Comparison of ENCODE assay signal across 18 mouse cellular contexts in the genomic region with DNA sequence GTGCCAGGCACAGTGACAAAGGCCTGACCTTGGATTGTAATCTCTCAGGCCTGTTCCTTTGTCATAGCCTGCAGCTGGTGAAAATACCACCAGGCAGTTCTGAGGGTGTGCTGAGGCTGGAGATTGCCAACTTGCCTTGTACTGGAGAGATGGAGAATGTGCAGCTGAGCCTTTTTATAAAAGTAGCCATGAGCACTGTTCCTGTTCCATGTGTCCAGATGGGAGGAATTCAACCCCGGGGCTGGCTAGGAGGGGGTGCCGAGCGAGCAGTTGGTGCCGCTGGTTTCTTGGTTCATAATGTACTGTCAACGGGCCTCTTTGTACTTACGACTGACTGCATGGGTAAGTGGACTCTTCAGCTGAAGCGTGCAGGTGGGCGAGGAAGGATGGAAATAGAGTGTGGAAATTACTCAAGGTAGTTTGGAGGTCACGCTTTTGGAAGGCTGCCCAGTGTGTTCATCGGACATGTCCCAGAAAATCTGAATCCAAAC. TPM values are rescaled to one million over a fixed set of nuclear protein-coding genes. Genes with fewer than 3 reads are reported as not detected.
DNase-seq lines count a peak whose midpoint lies in the region; TF ChIP-seq lines count a peak whose summit lies in the region.
"Had no signal": no experiment of that assay in that cellular context is flagged by ENCODE, and none has a peak within 500 bp of the region (broad histone marks: within the 10 kb centered on the region; RNA-seq: fewer than 3 reads in every experiment).

No protein-coding gene starts in this region.

- TF ChIP-seq EP300 in ES-Bruce4 (IDR thresholded peaks at IDR 0.05; ENCODE audit: insufficient read depth, low read depth, low read length), result no peak

- H3K4me1 ChIP-seq in heart, embryonic 10.5 days, result peaks cover 9% of the 10 kb centered on the region
- H3K4me1 ChIP-seq in ES-Bruce4 (ENCODE audit: control insufficient read depth, insufficient read depth, low read length), result peaks cover 2% of the 10 kb centered on the region
- H3K4me1 ChIP-seq: limb, embryonic 13.5 days; neural tube, embryonic 12.5 days had no signal

- no peak for TF ChIP-seq CTCF in ES-Bruce4 (IDR thresholded peaks at IDR 0.05; ENCODE audit: low read depth, low read length)

- TF ChIP-seq POLR2A in ES-Bruce4 (IDR thresholded peaks at IDR 0.05; ENCODE audit: insufficient read depth, low read length), result no peak

- no peaks in the 10 kb centered on the region for H3K9me3 ChIP-seq in heart, embryonic 10.5 days
- no peaks in the 10 kb centered on the region for H3K9me3 ChIP-seq in ES-Bruce4 (replicated peaks; ENCODE audit: control insufficient read depth, insufficient read depth, low read length, poor library complexity, severe bottlenecking)
- H3K9me3 ChIP-seq: limb, embryonic 13.5 days; neural tube, embryonic 12.5 days had no signal

- no peaks in the 10 kb centered on the region for H3K27me3 ChIP-seq in heart, embryonic 10.5 days (ENCODE audit: insufficient read depth, poor library complexity, severe bottlenecking)
- no peaks in the 10 kb centered on the region for H3K27me3 ChIP-seq in ES-Bruce4 (ENCODE audit: control insufficient read depth, insufficient read depth, low read length, poor library complexity, severe bottlenecking)
- H3K27me3 ChIP-seq: limb, embryonic 13.5 days; neural tube, embryonic 12.5 days had no signal

- peak overlapping the region; percentile 71 for H3K27ac ChIP-seq in heart, embryonic 10.5 days
- peak overlapping the region; percentile 18 for H3K27ac ChIP-seq in ES-Bruce4 (ENCODE audit: insufficient read depth, low read length)
- H3K27ac ChIP-seq: hindbrain, embryonic 14.5 days; limb, embryonic 13.5 days; macrophage; neural tube, embryonic 12.5 days had no signal

- DNase-seq in heart, embryonic 10.5 days (ENCODE audit: low spot score), result no peak
- DNase-seq in heart, adult 8-10 months (ENCODE audit: low spot score), result no peak
- DNase-seq in layer of hippocampus, postnatal 10 days (ENCODE audit: low spot score in 2 of 2), result peak; percentile 25 to 38
- no peak for DNase-seq in layer of hippocampus, adult 9-11 months
- DNase-seq in R1 (ENCODE audit: low read depth, low spot score), result peak; percentile 59
- no peak for DNase-seq in embryo, embryonic 10 days (ENCODE audit: low spot score)
- DNase-seq in embryo, embryonic 9.5 days (ENCODE audit: extremely low spot score), result no peak
- DNase-seq: cerebellum, adult 8-10 months; forebrain, postnatal 0 days; gastrocnemius, postnatal 25 days; kidney, postnatal 25 days; lung, adult 18-20 months; thymus, postnatal 4 days had no signal

- H3K4me3 ChIP-seq in heart, embryonic 10.5 days, result no peak overlapping the region
- H3K4me3 ChIP-seq in ES-Bruce4 (ENCODE audit: low read depth, low read length), result no peak overlapping the region
- H3K4me3 ChIP-seq: limb, embryonic 13.5 days; neural tube, embryonic 12.5 days had no signal

- 59% methylated on average over 10 of the region's 10 CpGs for WGBS in heart, embryonic 10.5 days

- H3K36me3 ChIP-seq in heart, embryonic 10.5 days, result 0 out of 2 replicates have a peak, but pooled peaks cover 4% of the 10 kb centered on the region
- no peaks in the 10 kb centered on the region for H3K36me3 ChIP-seq in ES-Bruce4 (ENCODE audit: control insufficient read depth, insufficient read depth, low read length, poor library complexity, severe bottlenecking)
- H3K36me3 ChIP-seq: limb, embryonic 13.5 days had no signal

- H3K9ac ChIP-seq in ES-Bruce4 (ENCODE audit: low read depth, poor library complexity, severe bottlenecking), result no peak overlapping the region
- H3K9ac ChIP-seq: forebrain, postnatal 0 days; hindbrain, embryonic 14.5 days; neural tube, embryonic 12.5 days had no signal

RNA-seq across cellular contexts. Expression of a gene that starts 10.4 kb away (rescaled TPM):
- 199 and 306 TPM in 2 replicates for polyA plus RNA-seq in heart, embryonic 10.5 days (2016; fragmentation: Nextera tagmentation; extraction: Ambion mirVana)
- 100 to 1,000 TPM in 3 of 4 experiments, 10 to 100 TPM in 1; 97.6 to 103 (median 102) TPM for total RNA-seq in heart, adult 8-10 months (2022)
- 100 to 1,000 TPM; 218 to 245 TPM for total RNA-seq in layer of hippocampus, postnatal 10 days (2021)
- 511 and 547 TPM in 2 replicates for polyA plus RNA-seq in ES-Bruce4 (2011; ENCODE audit: insufficient read depth, insufficient read length, low read depth, missing spikeins)

RNA-seq across cellular contexts. Expression of a gene that starts 31.3 kb away (rescaled TPM):
- 24.2 and 34.1 TPM in 2 replicates for polyA plus RNA-seq in heart, embryonic 10.5 days (2016; fragmentation: Nextera tagmentation; extraction: Ambion mirVana)
- total RNA-seq in heart, adult 8-10 months (2022), result 10 to 100 TPM; 39.8 to 44.7 (median 41.8) TPM
- total RNA-seq in layer of hippocampus, postnatal 10 days (2021), result 10 to 100 TPM; 26.0 to 28.5 TPM
- polyA plus RNA-seq in ES-Bruce4 (2011; ENCODE audit: insufficient read depth, insufficient read length, low read depth, missing spikeins), result 43.4 and 44.8 TPM in 2 replicates

RNA-seq across cellular contexts. Expression of a gene that starts 49.5 kb away (rescaled TPM):
- 21.7 and 26.1 TPM in 2 replicates for polyA plus RNA-seq in heart, embryonic 10.5 days (2016; fragmentation: Nextera tagmentation; extraction: Ambion mirVana)
- total RNA-seq in heart, adult 8-10 months (2022), result 100 to 1,000 TPM; 414 to 471 (median 442) TPM
- total RNA-seq in layer of hippocampus, postnatal 10 days (2021), result 100 to 1,000 TPM; 368 to 386 TPM
- polyA plus RNA-seq in ES-Bruce4 (2011; ENCODE audit: insufficient read depth, insufficient read length, low read depth, missing spikeins), result 130 and 133 TPM in 2 replicates

Comparison
In these comparisons a context has a peak if more than half of its experiments do, and no peak if none do; other contexts are left out.
1. DNase-seq: peak in layer of hippocampus, postnatal 10 days (2 of 2) and R1 (single experiment); none in heart, embryonic 10.5 days (single experiment), heart, adult 8-10 months (single experiment), layer of hippocampus, adult 9-11 months (single experiment), embryo, embryonic 10 days (single experiment) and embryo, embryonic 9.5 days (single experiment).